ENCODE assay signal across 12 mouse cellular contexts in genomic region chr11:118748622-118749021, GRCm38 (mm10).
A peak's percentile ranks its signal among the peaks of the same experiment; 100 is the strongest.
DNase-seq lines count a peak whose midpoint lies in the region; ATAC-seq lines count a peak whose summit lies in the region.
"Had no signal": no experiment of that assay in that cellular context is flagged by ENCODE, and none has a peak within 500 bp of the region (broad histone marks: within the 10 kb centered on the region; RNA-seq: fewer than 3 reads in every experiment).

No protein-coding gene starts in this region.

- peak; percentile 22 to 28 for DNase-seq in heart, postnatal 14 days
- DNase-seq in MN1 (ENCODE audit: low spot score) (peak; percentile 20), liver (no peak)
- peak; percentile 55 for DNase-seq in cerebellum, adult 8-10 months
- DNase-seq in induced T-regulatory cell, adult 2 months (ENCODE audit: low read depth), result peak; percentile 17
- no peak for DNase-seq in kidney, adult 9 months
- DNase-seq: kidney, postnatal 4 days had no signal

- no peak overlapping the region for H3K27ac ChIP-seq in heart, embryonic 11.5 days (ENCODE audit: low read depth, low read length)
- H3K27ac ChIP-seq: embryonic facial prominence, embryonic 15.5 days; heart, adult 2 months; intestine, embryonic 15.5 days; liver, embryonic 14.5 days had no signal

- H3K9me3 ChIP-seq in heart, embryonic 11.5 days (replicated peaks; ENCODE audit: control insufficient read depth, low read length), result no peaks in the 10 kb centered on the region
- H3K9me3 ChIP-seq: embryonic facial prominence, embryonic 15.5 days; intestine, embryonic 15.5 days had no signal

- ATAC-seq in heart, embryonic 11.5 days (replicated peaks; ENCODE audit: insufficient number of reproducible peaks, low FRiP score, low TSS enrichment), result no peak
- ATAC-seq: intestine, embryonic 15.5 days had no signal

- no peak overlapping the region for H3K4me2 ChIP-seq in heart, embryonic 11.5 days
- H3K4me2 ChIP-seq: embryonic facial prominence, embryonic 15.5 days; intestine, embryonic 15.5 days had no signal

- H3K4me3 ChIP-seq in heart, embryonic 11.5 days (ENCODE audit: low read depth, low read length), result no peak overlapping the region
- H3K4me3 ChIP-seq: embryonic facial prominence, embryonic 15.5 days; heart, adult 2 months; intestine, embryonic 15.5 days had no signal

- intact Hi-C loops in heart, postnatal 14 days (cut with DNase I), result no loop called here

- H3K9ac ChIP-seq in heart, embryonic 11.5 days (ENCODE audit: low read depth, low read length), result no peak overlapping the region
- H3K9ac ChIP-seq: embryonic facial prominence, embryonic 15.5 days; intestine, embryonic 15.5 days; liver, embryonic 14.5 days had no signal

- no peaks in the 10 kb centered on the region for H3K36me3 ChIP-seq in heart, embryonic 11.5 days (ENCODE audit: control insufficient read depth, insufficient read depth, low read length)
- H3K36me3 ChIP-seq: embryonic facial prominence, embryonic 15.5 days; intestine, embryonic 15.5 days had no signal

- H3K4me1 ChIP-seq in heart, embryonic 11.5 days (ENCODE audit: control insufficient read depth, insufficient read depth, low read length), result no peaks in the 10 kb centered on the region

- WGBS in heart, embryonic 11.5 days (ENCODE audit: insufficient replicate concordance), result 61% methylated on average over 10 of the region's 10 CpGs

- peaks cover 25% of the 10 kb centered on the region for H3K27me3 ChIP-seq in heart, embryonic 11.5 days (ENCODE audit: control insufficient read depth, insufficient read depth, low read length)

Comparison
In these comparisons a context has a peak if more than half of its experiments do, and no peak if none do; other contexts are left out.
1. DNase-seq: peak in heart, postnatal 14 days (2 of 2), MN1 (single experiment), cerebellum, adult 8-10 months (single experiment) and induced T-regulatory cell, adult 2 months (single experiment); none in liver (single experiment) and kidney, adult 9 months (single experiment).